Mouse (Mus musculus) central nervous system, embryonic 18 days (tissue): ENCODE measurements around the gene Dnajb14. TPM values are rescaled to one million over a fixed set of nuclear protein-coding genes. Genes with fewer than 3 reads are reported as not detected.

ENCODE experiments used
- polyA plus RNA-seq: library from polyadenylated mRNA; depleted of rRNA; stranded (reverse); fragments of >200 nt; gene quantifications from 2 replicates; pipeline ENCODE4 v1.2.3, GENCODE M21; 2012; rRNA removed

Dnajb14 gene
- 11.1 TPM in 2 replicates for polyA plus RNA-seq

DNA sequence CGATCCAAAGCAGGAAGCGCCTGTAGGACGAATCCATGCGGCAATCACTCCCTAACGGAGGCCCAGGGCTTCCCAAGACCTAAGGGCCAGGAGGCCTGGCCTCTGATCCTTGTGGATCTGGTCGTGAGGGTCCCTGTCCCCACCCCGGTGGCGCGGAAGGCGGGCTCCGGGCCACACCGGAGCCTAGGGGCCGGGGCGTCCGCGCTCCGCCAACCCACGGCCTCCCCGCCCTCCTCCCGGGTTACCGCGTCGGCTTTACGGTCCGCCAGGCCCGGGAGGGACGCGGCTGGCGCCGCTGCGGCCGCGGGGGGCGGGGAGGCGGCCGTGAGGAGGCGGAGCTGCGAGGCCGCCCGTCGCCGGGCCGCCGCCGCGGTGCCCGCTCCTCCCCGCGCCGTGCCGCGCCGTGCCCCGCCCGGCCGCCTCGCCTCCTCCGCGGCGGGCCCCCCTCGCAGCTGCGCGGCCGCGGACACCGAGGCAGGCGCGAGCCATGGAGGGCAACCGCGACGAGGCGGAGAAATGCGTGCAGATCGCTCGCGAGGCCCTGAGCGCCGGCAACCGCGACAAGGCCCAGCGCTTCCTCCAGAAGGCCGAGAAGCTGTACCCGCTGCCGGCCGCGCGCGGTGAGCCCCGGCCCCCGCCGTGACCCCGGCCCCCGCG lies at the start of gene Dnajb14:
Dnajb14 (plus strand) TSS at position 239 of the 657 bp plus-strand sequence.

DNA sequence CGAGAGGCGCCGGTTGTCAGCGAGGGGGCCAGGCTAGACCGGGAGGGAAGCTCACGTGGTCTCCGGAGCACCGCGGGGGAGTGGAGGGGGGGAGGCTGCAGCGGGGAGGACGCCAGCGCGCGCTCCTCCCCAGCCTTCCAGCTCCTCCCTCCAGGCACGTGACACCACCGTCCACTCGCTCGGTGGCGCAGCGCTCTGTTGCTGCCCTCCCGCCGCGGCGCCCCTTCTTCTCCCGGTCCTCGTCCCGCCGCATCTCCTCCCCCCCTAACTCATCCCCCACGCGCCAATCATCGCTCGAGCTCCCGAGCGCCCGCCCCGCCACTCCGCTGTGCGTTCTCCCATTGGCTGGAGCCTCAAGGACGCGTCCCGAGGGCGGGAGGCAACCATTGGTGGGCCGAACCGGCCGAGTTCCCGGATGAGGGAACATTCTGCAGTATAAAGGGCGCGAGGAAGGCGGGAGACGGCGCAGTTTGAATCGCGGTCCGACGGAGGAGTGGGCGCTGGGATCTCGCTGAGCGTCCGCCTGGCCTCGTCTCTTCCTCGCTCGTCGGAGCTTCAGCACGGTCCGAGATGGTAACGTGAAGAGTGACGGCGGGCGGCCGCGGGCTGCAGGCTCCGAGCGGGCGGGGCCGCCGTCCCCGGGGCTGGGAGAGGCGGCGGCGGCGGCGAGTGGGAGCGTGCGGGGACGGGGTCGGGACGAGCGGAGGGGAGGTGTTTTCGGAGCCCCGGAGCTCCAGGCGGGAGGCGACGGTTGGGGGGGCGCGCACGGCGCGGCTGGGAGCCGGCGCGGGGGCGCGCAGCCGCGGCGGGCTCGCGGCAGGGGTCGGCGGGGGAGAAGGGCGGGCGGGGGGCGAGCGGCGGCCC lies 3.1 kb upstream of the Dnajb14 start, which contains the start of gene H2afz:
H2afz (plus strand) TSS at position 364 of the 864 bp plus-strand sequence.

DNA sequence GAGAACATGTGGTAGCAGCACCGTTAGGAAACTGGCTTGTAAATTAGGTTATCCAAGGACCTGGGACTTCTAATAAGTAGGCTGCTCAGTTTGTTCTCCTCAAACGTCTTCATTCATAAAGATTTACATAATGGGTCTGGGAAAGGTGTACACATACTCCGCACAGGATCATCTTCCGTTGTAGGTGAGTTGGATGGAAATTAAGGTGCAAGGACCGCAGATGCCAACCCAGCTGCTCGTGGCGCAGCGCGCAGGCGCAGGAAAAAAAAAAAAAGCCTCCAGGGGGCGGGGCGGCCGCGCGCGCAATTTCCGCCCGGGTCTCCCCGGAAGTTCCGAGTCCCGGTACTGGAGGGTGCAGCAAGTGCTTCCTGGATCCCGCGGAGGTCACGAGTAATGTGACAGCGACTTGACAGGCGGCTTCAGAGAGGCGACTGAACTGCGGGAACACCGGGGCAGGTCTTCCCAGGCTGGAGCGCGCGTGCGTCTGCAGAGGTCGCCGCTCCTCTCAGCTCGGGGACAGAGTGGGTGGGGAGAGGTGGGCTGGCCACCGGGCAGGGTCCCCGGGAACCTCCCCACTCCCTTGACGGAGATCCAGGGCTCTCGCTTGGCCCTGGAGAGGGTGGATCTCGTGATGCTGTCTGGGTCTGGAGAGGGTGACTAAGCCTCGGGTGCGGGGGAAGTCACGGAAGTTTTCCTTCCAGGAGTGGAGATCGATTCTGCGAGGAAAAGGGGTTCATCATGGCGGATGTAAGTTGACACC lies 50.9 kb downstream of the Dnajb14 start, which contains the start of gene Lamtor3:
Lamtor3 (plus strand) TSS at position 335 of the 760 bp plus-strand sequence.

Other genes with a start within 250 kb of the Dnajb14 start
- 3.9 and 4.5 TPM in 2 replicates for gene Ddit4l, start 246.1 kb upstream of the Dnajb14 start, polyA plus RNA-seq
- gene Gm21962, start 196.2 kb upstream of the Dnajb14 start, polyA plus RNA-seq, result not detected in 2 replicates
- gene H2afz, start 3.2 kb upstream of the Dnajb14 start, polyA plus RNA-seq, result 687 and 730 TPM in 2 replicates
- gene Lamtor3, start 50.8 kb downstream of the Dnajb14 start, polyA plus RNA-seq, result 102 and 105 TPM in 2 replicates
- 2.8 TPM in 2 replicates for gene Dapp1, start 113.9 kb downstream of the Dnajb14 start, polyA plus RNA-seq
- gene 1110002E22Rik, start 197.4 kb downstream of the Dnajb14 start, polyA plus RNA-seq, result 0.36 and 0.51 TPM in 2 replicates
- gene Gm5105, start 199.7 kb downstream of the Dnajb14 start, polyA plus RNA-seq, result 0.14 and 0.19 TPM in 2 replicates